Mouse (Mus musculus) liver, embryonic 14 days (tissue): ENCODE results near the gene Plac8. TPM values are rescaled to one million over a fixed set of nuclear protein-coding genes. Genes with fewer than 3 reads are reported as not detected.

Source experiments
- polyA plus RNA-seq: library from polyadenylated mRNA; depleted of rRNA; stranded (reverse); fragments of >200 nt; gene quantifications from 2 replicates; pipeline ENCODE4 v1.2.3, GENCODE M21; 2012; rRNA removed

Plac8 gene
- 60.6 and 88.5 TPM in 2 replicates for polyA plus RNA-seq

DNA sequence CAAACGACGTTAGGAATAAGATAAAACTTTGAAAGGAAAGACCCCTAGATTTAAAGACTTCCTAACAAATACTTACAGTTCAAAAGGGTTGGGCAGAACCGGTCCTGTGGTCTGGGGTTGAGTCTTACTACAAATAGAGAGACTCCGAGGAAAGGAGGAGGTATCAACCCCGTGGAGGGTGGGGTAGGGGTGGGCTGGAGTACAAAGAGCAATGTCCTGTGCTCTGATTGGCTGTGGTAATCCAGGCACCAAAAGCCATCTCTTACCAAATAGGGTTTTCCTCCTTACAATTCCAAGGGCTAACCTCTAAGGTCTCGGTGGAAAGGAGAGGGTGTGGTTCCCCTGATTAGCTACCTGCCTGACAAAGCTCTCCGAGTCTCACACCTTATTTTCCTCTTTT is at the start of gene Plac8:
Gene Plac8, minus strand, starts transcription at position 177 of the 400 bp plus-strand sequence.

DNA sequence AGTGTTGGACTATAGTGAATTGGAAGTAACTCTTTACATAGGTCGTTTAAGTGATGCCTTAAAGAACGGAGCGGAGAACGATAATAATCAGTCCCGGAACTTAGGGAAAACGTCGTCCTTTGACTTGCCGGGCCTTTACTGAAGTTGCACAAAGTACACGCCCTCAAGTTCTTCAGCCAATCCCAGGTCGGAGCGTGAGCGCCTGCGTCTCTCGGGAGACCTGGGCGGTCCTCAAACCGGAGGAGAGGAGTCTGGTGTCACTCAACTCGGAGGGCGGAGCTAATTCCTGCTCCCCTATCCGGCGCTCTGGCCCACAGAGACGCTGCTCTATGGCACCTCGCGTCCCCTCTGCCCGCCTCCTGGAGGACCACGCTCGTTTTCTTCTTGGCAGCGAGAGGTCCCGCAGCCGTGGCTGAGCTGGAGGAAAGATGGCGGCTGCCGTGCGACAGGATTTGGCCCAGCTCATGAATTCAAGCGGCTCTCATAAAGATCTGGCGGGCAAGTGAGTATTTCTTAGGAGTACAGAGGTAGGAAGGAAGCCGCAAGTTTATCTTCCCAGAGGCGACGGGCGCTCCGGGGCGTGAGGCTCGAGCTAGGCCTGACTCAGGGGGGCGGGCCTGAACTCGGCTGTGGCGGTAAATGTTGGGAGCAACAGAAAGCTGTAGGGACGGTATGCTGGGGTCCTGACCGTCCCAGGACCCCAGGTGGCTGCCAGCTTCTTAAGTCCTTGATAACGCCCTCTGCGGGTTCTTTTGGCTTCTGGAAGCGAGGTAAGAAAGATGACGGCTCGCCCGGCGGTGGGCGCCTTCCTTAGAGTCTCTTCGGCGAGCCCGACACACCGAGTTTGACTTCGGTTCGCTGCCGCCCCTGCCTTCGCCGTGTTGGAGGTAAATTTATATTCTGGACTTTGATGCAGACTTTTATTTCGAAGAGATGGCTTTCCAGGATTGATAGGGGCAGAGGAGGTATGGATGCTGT is 53.7 kb downstream of the Plac8 start, which contains the start of gene Cops4:
Gene Cops4, plus strand, starts transcription at position 261 of the 978 bp plus-strand sequence.

Other genes starting within 250 kb of the Plac8 start
- 40.7 and 48.5 TPM in 2 replicates for gene Sec31a, start 156.0 kb downstream of the Plac8 start, polyA plus RNA-seq
- 8.5 and 9.7 TPM in 2 replicates for gene Lin54, start 71.6 kb downstream of the Plac8 start, polyA plus RNA-seq
- 31.0 and 35.5 TPM in 2 replicates for gene Cops4, start 53.9 kb downstream of the Plac8 start, polyA plus RNA-seq
- gene Coq2, start 102.9 kb upstream of the Plac8 start, polyA plus RNA-seq = 24.3 and 26.8 TPM in 2 replicates
- gene Hpse, start 147.5 kb upstream of the Plac8 start, polyA plus RNA-seq = 1.4 and 1.7 TPM in 2 replicates
- 12.9 and 16.9 TPM in 2 replicates for gene Helq, start 226.4 kb upstream of the Plac8 start, polyA plus RNA-seq
- 54.6 and 55.4 TPM in 2 replicates for gene Mrps18c, start 226.4 kb upstream of the Plac8 start, polyA plus RNA-seq
- gene Abraxas1, start 248.7 kb upstream of the Plac8 start, polyA plus RNA-seq = 11.8 and 13.1 TPM in 2 replicates